Mouse (Mus musculus) lung, postnatal 25 days (tissue): ENCODE measurements at regions not wholly inside any gene's neighbourhood (a gene's known extent, or its start where the extent isn't known, plus 50 kb on each side); places are given as distances from the start of the nearest gene placed in this dataset.

ENCODE experiments used
- DNase-seq: peaks from one replicate; pipeline ENCODE4 v3.0.0; 2022; ENCODE audit warnings: low spot score

DNA sequence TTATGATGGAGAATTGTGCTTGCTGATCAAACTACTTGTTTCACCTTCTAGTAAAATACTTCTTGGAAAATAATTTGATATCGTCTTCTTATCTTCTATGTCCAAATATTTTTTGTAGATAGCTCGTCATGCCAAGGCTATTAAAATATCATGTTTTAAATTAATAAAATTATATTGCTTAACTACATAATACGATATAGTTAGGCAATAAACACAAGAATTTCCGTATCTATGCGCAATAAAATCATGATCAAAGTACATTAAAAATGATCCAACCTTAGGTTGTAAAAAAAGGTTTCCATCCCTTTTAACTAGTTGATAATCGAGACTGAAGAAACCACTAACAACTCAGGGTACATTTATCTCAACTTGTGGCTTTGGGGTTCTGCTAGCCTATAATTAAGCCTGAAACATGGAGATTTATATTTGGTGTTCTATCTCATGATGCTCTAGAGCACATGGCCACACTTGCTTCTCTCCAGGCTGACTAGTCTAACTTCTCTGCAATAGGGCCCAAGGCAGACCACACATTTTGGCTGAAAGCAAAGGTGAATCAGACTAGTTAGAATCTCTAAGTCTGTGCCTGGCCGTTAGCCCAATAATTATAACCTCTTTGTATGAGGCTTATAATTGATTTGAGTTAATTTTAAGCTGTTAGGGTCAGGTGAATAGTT is 314.5 kb downstream of the Plod2 start:
- DNase-seq = no peak

GRCm38 (mm10) chr9:92865822-92866221 is 323.8 kb downstream of the Plod2 start:
- DNase-seq = peak; percentile 16

DNA sequence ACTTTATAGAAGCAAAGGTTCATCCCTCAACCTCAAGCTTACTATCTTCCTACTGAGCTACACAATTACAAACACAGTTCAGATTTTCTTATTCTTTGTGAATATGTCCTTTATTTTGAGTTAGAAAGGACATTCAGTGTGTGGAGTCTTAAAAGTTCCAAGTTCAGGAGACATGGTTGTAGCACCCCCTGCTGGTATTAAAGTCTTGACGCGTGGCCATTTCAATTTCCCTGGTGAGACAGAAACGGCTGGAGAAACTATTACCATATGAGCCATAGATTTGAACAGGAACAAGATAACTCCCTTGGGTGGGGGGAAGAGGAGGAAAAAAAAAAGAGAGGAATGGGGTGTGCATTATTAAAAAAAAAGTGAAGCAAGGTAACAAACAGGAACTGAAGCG is 336.6 kb downstream of the Plod2 start:
- DNase-seq = peak; percentile 41

DNA sequence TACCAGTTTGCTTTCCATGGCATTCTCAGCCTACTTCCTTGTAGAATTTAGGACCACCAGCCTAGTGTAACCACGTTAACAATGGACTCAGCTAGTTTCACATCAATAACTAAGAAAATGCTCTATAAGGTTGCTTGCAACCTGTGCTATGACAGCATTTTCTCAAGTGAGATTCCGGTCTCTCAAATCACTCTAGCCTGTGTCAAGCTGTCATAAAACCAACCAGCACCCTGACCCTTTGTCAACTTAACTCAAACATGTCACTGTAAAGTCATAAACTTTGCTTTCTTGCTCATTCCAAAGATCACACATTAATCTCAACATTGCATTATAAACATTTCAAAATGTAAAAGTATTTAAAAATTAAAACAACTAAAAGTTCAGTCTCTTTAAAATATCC is 337.8 kb downstream of the Plod2 start:
- no peak for DNase-seq

- DNase-seq = no peak
These were observed 340.3 kb downstream of the Plod2 start for GRCm38 (mm10) chr9:92882251-92882832.

- DNase-seq = no peak
These were observed 348.0 kb downstream of the Plod2 start for GRCm38 (mm10) chr9:92890063-92890462.

DNA sequence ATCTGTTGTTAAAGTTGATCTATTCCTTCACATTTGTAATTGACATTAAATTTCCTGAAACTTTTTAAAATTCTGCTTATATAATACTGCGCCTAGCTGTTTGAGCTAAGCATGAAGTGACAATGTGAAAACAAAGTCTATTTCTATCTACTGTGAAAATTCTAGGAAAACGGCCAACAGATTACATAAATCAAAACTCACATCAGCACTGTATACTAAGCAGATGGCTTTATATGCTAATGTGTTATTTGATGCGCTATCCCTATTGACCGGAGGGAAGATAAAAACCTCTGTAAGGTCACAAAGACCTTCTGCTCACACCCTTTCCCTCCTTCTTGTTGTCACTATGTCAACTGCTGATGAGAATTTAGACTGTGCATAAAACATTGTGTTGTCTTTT is 357.7 kb downstream of the Plod2 start:
- DNase-seq = no peak

- DNase-seq = no peak
These were observed 365.1 kb downstream of the Plod2 start for GRCm38 (mm10) chr9:92907102-92907501.

DNA sequence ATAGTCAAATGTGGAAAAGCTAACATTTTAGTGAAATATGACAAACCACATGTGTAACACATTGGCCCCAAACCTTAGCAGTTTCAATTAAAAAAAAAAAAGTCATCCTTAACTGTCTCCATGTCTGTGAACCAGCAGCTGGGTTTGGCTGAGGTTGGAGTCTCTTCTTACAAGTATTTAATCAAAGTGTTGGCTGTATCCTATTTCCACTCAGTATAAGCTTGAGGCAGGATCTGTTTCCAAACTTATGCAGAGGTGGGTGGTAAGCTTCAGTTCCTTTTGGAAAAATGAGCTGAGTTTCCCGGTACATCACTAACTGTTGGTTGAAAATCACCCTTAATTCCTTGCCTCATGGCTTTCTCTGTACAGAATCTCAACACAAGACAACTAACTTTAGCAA is 377.4 kb downstream of the Plod2 start:
- DNase-seq = no peak

DNA sequence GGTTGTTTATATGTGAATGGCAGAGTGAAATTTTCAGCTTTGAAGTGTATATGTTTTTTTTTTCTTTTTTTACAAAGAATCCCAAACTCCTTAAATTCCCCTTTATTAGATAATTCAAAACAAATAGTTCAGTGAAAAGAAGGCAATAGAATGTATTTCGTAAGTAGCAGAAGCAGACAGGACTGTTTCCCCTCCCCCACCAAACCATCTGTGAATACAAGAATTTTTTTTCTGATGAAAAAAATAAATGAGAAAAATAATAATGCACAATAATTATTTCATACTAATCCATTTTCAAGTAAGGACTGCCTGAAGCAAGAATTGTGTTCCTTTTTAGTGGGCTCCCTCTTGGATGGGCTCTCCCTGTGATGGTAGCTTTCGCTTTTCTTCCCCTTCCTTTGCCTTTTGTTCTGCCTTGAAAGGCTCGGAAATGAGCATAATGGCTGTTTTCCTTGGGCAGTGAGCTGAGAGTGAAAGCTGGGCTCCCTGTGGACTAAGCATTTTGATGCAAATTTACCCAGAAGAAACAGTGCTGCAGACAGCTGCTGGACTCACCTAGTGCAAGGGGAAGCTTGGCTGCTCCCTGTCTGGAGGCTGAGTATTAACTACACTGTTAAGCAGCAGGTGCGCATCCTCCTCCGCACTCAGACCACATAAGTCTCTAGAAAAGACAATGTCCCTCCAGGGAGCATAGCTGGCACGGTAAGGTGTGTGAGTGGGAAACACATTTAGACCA is 388.4 kb downstream of the Plod2 start:
- DNase-seq = no peak

DNA sequence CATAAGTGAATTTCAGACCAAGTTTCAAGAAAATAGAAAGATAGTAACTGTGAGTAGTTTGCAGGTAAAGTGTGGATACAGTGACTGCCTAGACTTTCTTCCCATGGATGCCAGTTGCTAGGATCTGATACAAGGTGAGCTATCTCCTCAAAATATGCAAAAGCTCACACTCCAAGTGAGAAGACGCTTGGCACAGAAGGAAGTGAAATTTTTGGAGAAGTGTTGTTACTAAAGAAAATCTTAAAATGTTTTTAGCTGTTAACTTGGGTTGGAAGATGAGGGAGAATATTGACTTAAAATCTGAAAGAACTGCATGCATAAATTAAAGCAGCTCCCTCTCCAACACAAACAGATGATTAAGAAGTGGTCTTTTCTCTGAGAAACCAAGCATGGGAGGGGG is 395.8 kb downstream of the Plod2 start:
- DNase-seq = no peak

- DNase-seq = no peak
These were observed 408.1 kb downstream of the Plod2 start for GRCm38 (mm10) chr9:92950092-92950491.

DNA sequence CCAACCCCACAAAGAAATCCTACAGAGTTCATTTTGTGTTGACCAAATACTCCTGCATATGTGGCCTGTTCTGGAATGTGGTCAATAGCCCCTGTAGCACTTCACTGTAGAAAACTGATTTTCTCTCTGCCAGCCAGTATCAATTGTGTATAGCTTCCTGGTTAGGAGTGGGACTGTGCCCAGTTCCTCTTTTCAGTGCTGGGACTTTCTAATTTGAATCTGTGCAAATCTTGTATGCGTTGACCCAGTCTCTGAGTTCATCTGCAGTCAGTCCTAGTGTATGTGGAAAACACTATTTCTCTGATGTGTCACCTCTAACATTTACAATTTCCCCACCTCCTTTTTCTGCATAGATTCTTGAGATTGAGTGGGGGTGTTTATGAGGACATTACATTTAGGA is 421.3 kb downstream of the Plod2 start:
- no peak for DNase-seq

DNA sequence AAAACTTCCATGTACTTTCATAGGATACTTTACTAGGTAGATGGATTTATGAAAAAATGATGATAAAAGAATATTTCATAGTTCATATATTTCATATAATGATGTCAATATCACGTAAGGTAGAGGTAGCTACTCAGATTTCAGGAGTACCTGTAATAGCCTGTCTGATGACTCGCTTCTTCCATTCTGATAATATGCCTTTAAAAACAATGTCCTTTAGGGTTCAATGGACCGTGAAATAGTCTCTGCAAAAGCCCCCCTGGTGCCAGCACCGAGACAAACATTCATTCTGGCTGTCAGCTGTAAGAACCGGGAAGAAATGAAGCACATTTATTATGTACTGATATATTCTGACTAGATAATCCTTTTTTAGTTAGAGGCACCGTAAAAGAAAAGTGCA is 449.7 kb downstream of the Plod2 start:
- DNase-seq = no peak

DNA sequence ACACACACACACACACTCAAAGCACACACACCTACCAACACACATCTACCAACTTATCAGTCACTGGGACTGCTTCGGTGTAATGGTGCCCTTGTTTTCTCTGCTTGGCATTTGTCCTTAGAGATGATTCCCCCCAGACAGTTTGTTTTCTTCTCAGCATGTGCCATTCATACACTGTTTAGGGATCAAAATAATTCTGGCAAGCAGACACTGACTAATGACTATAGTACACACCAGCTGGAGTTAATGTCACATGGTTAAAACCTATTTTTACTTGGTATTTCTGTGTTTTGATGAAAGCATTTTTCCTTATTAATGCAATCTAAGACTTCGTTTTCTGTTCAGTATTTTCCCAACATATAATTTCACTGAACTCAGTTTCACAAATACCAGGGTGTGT is 454.1 kb downstream of the Plod2 start:
- no peak for DNase-seq

- DNase-seq = no peak
These were observed 463.3 kb downstream of the Plod2 start for GRCm38 (mm10) chr9:93005182-93005953.

- no peak for DNase-seq
These were observed 466.7 kb downstream of the Plod2 start for GRCm38 (mm10) chr9:93008511-93009302.

DNA sequence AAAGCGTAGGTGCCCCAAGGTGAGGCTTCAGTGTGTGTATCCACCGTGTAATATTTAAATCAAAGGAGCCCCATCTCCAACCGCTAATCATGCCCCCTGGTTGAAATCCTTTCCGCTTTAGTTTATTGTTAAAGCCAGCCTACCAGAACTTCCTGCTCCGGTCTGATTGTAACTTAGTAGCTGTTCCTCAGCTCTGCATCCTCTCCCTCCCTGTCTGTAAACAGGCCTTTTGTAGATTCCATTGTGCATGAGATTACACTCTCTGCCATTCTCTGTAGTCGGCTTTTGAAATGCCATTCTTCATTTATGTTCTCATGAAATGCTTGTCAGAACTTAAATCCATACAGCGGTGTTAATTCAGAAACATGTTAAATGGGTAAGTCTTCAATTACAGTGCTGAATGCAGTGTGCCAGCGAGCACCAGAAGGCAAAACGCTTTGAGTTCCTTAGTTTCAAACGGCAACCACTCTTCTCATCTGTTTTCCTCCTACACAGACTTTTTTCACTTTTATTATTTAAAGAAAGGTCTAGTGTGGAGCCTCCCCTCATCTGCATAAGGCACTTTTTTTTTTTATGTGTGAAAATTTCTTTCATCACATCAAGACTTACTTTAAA is 502.4 kb downstream of the Plod2 start:
- no peak for DNase-seq

- no peak for DNase-seq
These were observed 530.1 kb downstream of the Plod2 start for GRCm38 (mm10) chr9:93072140-93072539.

DNA sequence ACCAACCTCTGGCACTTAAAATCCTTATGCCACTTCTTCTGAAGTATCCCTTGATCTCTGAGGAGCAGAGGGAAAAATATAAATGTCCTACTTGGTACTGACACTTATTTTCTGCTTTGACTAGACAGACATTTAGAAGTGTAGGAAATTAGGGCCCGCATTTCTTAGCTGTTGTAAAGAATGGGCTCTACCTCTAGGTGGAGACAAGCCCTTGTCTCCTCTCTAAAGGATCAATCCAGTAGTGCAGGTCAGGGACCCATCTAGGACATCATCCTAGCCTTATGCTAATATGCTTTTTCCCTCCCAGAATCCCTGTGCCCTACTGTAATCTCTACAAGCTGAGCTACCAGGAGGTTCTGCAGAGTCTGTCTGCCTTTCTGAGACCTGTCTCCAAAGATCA is 541.1 kb downstream of the Plod2 start:
- no peak for DNase-seq

GRCm38 (mm10) chr9:93098008-93098581 is 556.1 kb downstream of the Plod2 start:
- DNase-seq = no peak
